Mouse (Mus musculus) kidney, adult 11 months (tissue): ENCODE measurements around the gene Ulk1.

Experiments used
- DNase-seq: peaks from one replicate; pipeline ENCODE4 v3.0.0; 2022

The Ulk1 gene

DNA sequence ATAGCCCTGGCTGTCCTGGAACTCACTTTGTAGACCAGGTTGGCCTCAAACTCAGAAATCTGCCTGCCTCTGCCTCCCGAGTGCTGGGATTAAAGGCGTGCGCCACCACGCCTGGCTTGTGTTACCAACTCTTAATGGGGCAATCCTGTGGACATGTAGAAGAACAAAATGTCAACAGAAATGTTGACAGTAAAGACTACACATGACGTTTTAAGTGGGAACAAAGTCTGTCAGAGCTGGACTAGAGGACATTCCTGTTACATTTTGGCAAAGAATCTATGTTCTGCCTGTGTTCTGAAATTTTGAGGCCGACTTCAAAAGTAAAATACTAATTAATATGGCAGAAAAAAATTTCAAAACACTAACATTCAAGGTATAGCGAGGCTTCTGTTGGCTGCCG is 46.0 kb downstream of the Ulk1 start:
- DNase-seq = no peak

DNA sequence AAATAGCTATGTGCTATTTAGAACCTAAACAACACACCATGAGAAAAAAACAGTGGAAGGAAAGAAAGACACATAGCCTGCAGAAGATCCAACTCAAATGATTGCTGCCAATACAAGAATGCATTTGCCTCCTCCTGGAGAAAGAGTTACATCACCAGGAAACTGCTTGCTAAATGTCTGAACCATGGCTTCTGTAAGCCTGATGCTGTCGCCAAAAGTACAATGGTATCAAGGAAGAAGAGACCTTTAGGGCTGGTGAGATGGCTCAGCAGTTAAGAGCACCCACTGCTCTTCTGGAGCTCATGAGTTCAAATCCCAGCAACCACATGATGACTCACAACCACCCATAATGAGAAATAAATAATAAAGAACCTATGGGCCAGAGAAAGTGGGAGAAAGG is 64.9 kb downstream of the Ulk1 start:
- DNase-seq = no peak

DNA sequence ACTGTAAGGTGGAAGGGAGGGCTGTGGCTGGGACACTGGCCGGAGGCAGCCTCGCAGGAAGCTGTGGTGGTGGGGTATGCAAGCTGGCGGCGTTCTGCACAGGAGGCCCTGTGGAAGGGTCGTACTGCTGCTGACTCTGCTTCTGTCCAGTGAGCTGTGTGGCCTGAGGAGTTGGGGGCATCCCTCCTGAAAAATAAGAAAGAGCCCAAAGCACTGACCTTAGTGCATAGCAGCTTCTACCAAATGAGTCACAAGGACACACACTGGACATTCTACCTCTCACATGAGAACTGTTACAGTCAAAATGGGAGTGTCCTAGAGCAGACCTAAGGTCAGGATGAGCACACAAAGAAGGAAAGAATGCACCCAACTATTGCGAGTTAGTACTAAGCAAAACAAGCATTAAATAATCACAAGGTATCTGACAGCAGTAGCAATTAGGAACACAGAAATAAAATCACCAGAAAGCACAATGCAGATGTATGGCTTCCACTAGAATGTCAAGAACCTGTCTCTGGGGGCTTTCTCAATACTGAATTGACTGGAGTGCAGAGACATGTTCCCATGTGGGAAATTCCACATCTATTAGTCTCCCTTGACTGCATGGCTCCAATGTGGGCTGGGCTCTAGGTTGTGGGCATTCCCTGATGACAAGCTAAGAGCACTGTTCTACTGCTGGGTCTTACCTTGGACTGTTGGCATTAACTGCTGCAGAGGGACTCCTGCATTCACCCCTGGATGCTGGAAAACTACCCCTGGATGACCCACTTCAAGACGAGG is 70.2 kb downstream of the Ulk1 start:
- no peak for DNase-seq

DNA sequence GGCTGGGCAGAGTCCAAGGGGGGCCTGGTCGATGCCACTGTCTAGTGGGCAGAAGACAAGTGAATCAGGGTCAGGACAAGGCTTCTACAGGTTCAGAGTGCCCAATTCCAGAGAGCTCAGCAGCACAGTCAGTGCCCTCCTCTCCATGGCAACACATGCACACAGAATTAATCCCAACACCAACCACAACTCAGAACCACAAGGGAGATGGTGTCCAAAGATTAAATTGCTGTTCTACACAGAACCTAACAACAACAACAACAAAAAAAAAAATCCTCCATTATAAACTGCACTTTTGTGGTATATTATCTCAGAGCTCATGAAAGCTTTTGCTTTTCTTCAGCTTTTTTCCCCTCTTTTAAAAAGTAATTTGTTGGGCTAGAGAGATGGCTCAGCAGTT is 74.3 kb downstream of the Ulk1 start:
- DNase-seq = no peak
